Mouse (Mus musculus) midbrain, embryonic 15.5 days (tissue): ENCODE measurements around the gene Xrcc5. TPM values are rescaled to one million over a fixed set of nuclear protein-coding genes. Genes with fewer than 3 reads are reported as not detected.

Experiments used
- ATAC-seq: fragments of 200-750 bp; cut with Nextera tagmentation; replicated peaks from 2 replicates; pipeline ENCODE4 v1.8.0; 2017; ENCODE audit warnings: moderate TSS enrichment
- H3K27ac ChIP-seq: fragments of 300-500 bp; sonication (generic); 2 replicates; pipeline ENCODE4 v1.5.1; 2015; ENCODE audit warnings: mild to moderate bottlenecking, inconsistent platforms
- H3K27me3 ChIP-seq: fragments of 300-500 bp; sonication (generic); replicated peaks from 2 replicates; pipeline ENCODE4 v1.6.1; 2015; ENCODE audit warnings: inconsistent platforms
- H3K36me3 ChIP-seq: fragments of 300-500 bp; sonication (generic); replicated peaks from 2 replicates; pipeline ENCODE4 v1.6.1; 2015; ENCODE audit warnings: inconsistent platforms
- H3K4me1 ChIP-seq: fragments of 300-500 bp; sonication (generic); 2 replicates; pipeline ENCODE4 v1.6.1; 2015; ENCODE audit warnings: inconsistent platforms
- H3K4me2 ChIP-seq: fragments of 300-500 bp; sonication (generic); 2 replicates; pipeline ENCODE4 v1.6.1; 2015; ENCODE audit warnings: inconsistent platforms, mild to moderate bottlenecking, moderate library complexity
- H3K4me3 ChIP-seq: fragments of 300-500 bp; sonication (generic); 2 replicates; pipeline ENCODE4 v1.5.1; 2015; ENCODE audit warnings: mild to moderate bottlenecking, inconsistent platforms
- H3K9ac ChIP-seq: fragments of 300-500 bp; sonication (generic); 2 replicates; pipeline ENCODE4 v1.6.1; 2015; ENCODE audit warnings: mild to moderate bottlenecking, inconsistent platforms
- H3K9me3 ChIP-seq: fragments of 300-500 bp; sonication (generic); 2 replicates; pipeline ENCODE4 v1.6.1; 2016; ENCODE audit warnings: inconsistent platforms
- WGBS: fragments of 180-500 bp; shearing (Covaris S2); methylation state at CpG from one replicate; pipeline ENCODE4 v1.1.7; 2015; ENCODE audit warnings: mixed read lengths; 5-methylcytosine and 5-hydroxymethylcytosine counted together
- polyA plus RNA-seq: library from polyadenylated mRNA; unstranded; fragments of >200 nt; fragmentation: Nextera tagmentation; extraction: Ambion mirVana; gene quantifications from 2 replicates; pipeline ENCODE4 v1.2.1, GENCODE M21; 2015

The Xrcc5 gene
- polyA plus RNA-seq, 1 experiment from 2014 or later, result 16.1 TPM

DNA sequence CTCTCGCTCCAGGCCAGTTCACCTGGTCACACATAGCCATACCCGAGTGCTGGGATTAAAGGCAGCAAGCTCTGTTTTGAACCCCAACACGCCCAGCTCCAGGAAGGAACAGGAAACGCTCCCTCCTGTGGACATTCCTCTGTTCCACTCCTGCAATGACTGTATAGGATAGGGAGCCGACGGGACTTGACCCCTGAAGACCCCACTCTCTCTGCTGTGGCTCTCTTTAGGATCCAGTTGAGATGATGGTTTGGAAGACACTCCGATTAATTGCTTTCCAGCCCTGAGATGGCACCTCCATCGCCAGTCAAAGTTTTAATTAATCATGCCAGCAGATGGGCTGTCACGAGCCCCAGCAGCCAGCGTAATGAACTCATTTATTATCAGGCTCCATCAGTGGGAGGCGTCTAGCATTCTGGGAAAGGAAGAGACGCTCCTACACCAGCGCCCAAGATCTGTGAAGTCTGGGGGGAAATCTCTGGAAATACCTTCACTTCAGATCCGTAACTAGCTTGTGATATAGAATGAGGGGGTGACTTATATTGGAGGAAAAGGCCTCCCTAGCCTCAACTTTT is 99.4 kb downstream of the Xrcc5 start:
- 0 out of 2 replicates have a peak, but pooled peaks have one; percentile 24 for ATAC-seq
- WGBS, result 73% methylated on average over 14 of the region's 14 CpGs

DNA sequence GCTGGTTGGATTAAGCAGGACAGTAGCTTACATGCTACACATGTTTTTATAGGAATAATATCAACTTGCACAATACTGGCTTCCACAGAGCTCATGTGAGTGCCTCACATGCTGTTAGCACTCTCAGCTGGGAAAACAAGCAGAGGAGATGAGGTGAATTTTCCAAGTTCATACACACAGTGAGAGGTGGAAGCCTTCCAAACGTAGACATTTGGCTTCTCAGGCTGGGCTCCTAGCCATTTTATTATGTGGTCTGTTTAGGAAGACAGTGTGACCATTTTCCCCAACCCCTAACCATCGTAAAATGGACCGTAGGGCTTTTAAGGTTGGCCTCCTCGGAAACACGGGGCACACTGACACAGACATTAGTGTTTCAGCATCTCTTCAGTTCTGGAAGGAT is 102.7 kb downstream of the Xrcc5 start:
- no peaks in the 10 kb centered on the region for H3K4me1 ChIP-seq
- WGBS, result 84% methylated on average over 5 of the region's 5 CpGs
- H3K4me2 ChIP-seq, result no peak overlapping the region
- no peaks in the 10 kb centered on the region for H3K27me3 ChIP-seq
- H3K9me3 ChIP-seq, result no peaks in the 10 kb centered on the region
- ATAC-seq, result no peak
- no peak overlapping the region for H3K9ac ChIP-seq
- no peak overlapping the region for H3K4me3 ChIP-seq
- no peak overlapping the region for H3K27ac ChIP-seq
- H3K36me3 ChIP-seq, result no peaks in the 10 kb centered on the region

More for the DNA sequence above, 99.4 kb downstream of the Xrcc5 start:
- no peaks in the 10 kb centered on the region for H3K36me3 ChIP-seq
- no peaks in the 10 kb centered on the region for H3K4me1 ChIP-seq
- H3K9ac ChIP-seq, result no peak overlapping the region
- H3K4me3 ChIP-seq, result no peak overlapping the region
- no peaks in the 10 kb centered on the region for H3K27me3 ChIP-seq
- H3K4me2 ChIP-seq, result no peak overlapping the region
- H3K27ac ChIP-seq, result no peak overlapping the region
- no peaks in the 10 kb centered on the region for H3K9me3 ChIP-seq

DNA sequence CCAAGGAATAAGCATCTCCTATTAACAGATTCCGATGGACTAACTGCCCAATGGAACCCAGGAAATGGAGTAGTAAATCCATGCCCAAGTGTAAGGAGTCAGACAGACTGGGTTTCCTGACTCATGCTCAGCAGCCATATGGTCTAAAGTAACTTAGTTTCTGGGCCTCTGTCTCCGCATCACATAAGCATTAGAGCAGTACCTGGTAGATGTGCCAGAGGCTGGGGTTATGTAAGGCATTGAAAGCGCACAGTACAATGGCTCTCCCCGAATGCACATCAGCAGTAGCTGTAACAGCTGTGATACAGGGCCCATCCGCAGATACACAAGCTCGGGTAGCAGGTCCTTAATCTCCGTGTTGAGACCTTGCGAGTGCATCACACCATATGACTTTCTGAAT is 103.9 kb downstream of the Xrcc5 start:
- no peak overlapping the region for H3K27ac ChIP-seq
- 91% methylated on average over 8 of the region's 8 CpGs for WGBS
- no peaks in the 10 kb centered on the region for H3K36me3 ChIP-seq
- H3K9ac ChIP-seq, result no peak overlapping the region
- H3K4me2 ChIP-seq, result no peak overlapping the region
- no peak for ATAC-seq
- H3K4me3 ChIP-seq, result no peak overlapping the region
- H3K27me3 ChIP-seq, result no peaks in the 10 kb centered on the region
- no peaks in the 10 kb centered on the region for H3K4me1 ChIP-seq
- H3K9me3 ChIP-seq, result no peaks in the 10 kb centered on the region

DNA sequence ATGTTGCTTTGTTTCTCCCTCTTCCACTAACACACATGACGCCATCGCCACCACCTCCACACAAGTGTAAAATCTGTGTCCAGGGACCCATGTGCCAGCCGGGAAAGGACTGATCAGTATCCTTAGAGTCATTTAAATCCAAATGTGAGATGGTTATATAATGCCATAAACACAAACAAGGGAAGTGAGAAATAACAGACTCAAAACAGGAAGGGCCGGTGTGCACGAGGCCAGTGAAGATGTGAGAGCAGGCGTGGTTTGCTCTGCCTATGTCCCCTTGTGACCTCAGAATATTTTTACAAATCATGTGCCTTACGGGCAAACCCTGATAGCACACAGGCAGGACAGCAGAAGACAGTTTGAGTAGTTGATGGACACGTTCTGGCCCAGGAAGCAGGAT is 106.0 kb downstream of the Xrcc5 start:
- 90% methylated on average over 8 of the region's 8 CpGs for WGBS
- Histone ChIP-seq H3K9me3 (no peaks in the 10 kb centered on the region), H3K4me3 (no peak overlapping the region), H3K36me3 (no peaks in the 10 kb centered on the region), H3K9ac (no peak overlapping the region), H3K4me1 (no peaks in the 10 kb centered on the region), H3K27ac (no peak overlapping the region), H3K27me3 (no peaks in the 10 kb centered on the region), H3K4me2 (no peak overlapping the region)
- no peak for ATAC-seq

DNA sequence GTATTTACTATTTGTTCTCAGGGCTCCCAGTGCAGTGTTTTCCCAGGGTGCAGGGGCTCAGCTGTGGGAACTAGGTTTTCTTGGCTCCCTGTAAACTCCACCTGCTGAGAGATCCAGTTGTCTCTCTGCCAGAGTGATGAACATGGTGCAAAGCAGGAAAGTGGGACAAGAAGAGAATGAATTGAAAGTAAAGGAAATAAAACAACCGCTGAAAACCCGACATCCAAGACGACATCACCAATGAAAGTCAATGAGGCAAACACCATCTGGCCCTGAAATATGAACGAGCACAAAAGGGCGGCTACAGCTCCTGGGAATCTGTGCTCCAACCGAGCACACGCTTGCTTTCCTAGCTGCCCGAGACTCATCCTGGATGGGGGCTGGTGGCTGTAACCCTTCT is 106.9 kb downstream of the Xrcc5 start:
- no peak for ATAC-seq
- no peaks in the 10 kb centered on the region for H3K27me3 ChIP-seq
- WGBS, result 31% methylated on average over 8 of the region's 8 CpGs
- H3K4me3 ChIP-seq, result no peak overlapping the region
- H3K4me2 ChIP-seq, result no peak overlapping the region
- no peaks in the 10 kb centered on the region for H3K9me3 ChIP-seq
- no peaks in the 10 kb centered on the region for H3K4me1 ChIP-seq
- H3K9ac ChIP-seq, result no peak overlapping the region
- no peaks in the 10 kb centered on the region for H3K36me3 ChIP-seq
- no peak overlapping the region for H3K27ac ChIP-seq

DNA sequence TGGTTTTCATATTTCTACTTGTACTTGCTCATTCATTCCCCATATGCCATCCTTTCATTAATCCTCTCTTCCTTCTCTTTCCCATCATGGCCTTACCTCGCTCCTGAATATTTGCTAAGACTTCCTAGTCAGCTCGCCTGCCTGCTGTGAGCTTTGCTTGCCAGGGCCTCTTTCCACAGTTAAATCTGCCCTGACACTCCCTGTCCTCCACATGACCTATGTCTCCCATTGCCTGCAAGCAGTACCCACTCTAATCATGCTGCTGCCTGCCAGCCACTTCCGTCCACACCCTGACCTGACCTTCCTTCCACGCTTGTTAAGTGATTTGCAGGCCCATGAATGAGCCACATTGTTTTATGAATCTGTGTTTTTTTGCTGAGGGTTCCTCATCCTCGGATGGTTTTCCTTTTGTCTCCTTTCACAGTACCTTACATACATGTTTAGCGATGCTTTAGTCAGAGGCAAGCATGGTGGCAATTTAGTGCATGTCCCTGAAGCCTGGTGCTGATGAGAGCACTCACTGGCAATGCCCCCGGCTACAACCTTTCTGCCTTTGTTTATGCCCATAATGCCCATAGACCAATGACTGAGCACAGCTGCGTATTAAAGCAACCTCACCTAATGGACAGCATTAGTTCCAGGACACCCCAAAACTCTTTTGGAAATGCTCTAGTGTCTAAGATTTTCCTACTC is 107.5 kb downstream of the Xrcc5 start:
- no peak overlapping the region for H3K4me3 ChIP-seq
- H3K9ac ChIP-seq, result no peak overlapping the region
- no peaks in the 10 kb centered on the region for H3K36me3 ChIP-seq
- H3K4me1 ChIP-seq, result no peaks in the 10 kb centered on the region
- ATAC-seq, result no peak
- H3K4me2 ChIP-seq, result no peak overlapping the region
- no peaks in the 10 kb centered on the region for H3K9me3 ChIP-seq
- H3K27ac ChIP-seq, result no peak overlapping the region
- H3K27me3 ChIP-seq, result no peaks in the 10 kb centered on the region
- WGBS, result 43% methylated on average over 8 of the region's 8 CpGs

DNA sequence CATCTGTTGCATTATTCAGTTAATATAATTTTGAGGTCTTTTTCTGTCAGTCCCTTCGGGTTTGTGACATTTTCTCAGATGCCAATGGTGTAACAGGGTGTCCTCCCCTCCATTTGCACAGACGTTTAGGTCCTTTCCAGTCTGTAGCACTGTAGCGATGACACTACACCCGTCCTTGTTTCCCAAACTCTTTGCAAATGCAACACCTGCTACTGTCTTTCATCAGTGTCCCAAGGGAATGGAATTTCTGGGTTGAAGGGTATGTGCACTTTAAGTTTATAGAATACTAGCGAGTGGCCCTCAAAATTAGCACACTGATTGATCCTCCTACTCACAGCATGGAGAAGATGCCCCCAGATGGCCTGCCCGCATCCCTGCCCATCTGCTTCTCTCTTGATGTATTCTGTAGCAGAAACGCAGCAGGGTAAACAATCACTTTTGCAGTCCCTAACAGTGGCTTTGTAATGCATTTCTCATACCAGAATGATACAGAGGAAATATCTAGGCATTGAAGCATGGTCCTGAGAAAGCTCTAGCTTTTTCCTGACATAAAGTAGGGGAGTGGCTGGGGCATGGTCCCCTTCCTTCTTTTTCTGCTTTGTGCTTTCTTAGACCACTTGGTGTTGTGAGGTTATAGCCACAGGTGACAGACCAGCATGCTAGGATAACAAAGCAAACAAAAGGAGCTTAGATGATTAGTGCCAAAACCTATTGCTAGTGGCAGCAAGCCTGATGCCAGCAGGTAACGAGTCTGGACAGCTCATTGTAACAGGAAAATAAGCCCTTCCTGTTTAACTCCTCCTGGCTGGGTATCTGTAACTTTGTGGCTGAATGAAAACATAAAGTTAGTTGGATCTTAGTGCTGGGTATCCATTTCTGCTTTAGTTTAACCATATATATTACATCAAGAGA is 111.8 kb downstream of the Xrcc5 start:
- Histone ChIP-seq H3K4me1 (no peaks in the 10 kb centered on the region), H3K36me3 (no peaks in the 10 kb centered on the region), H3K27me3 (no peaks in the 10 kb centered on the region), H3K9me3 (no peaks in the 10 kb centered on the region), H3K4me2 (no peak overlapping the region), H3K27ac (no peak overlapping the region), H3K9ac (no peak overlapping the region), H3K4me3 (no peak overlapping the region)
- 49% methylated on average over 8 of the region's 8 CpGs for WGBS
- ATAC-seq, result no peak

DNA sequence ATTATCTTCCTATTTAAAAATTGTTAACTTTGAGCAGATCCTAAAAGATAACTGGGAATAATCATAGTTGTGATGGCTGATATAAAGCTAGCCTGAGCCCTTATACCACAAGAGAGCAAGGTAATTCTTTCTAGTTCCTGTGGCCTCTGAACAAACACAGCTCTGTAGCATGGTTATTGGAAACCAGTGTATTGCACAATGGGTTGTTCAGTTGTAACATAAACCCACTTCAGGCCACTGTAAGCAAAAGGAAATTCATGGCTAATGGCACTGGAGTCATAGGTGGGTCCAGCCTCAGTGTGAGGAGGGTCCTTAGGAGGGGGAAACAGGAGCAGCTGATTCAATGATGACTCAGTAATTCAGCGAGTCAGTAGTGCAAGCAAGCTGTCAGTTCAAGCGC is 113.0 kb downstream of the Xrcc5 start:
- Histone ChIP-seq H3K27me3 (no peaks in the 10 kb centered on the region), H3K9me3 (no peaks in the 10 kb centered on the region), H3K4me1 (no peaks in the 10 kb centered on the region), H3K9ac (no peak overlapping the region), H3K4me2 (no peak overlapping the region), H3K4me3 (no peak overlapping the region), H3K27ac (no peak overlapping the region), H3K36me3 (no peaks in the 10 kb centered on the region)
- 49% methylated on average over 2 of the region's 2 CpGs for WGBS
- ATAC-seq, result no peak

DNA sequence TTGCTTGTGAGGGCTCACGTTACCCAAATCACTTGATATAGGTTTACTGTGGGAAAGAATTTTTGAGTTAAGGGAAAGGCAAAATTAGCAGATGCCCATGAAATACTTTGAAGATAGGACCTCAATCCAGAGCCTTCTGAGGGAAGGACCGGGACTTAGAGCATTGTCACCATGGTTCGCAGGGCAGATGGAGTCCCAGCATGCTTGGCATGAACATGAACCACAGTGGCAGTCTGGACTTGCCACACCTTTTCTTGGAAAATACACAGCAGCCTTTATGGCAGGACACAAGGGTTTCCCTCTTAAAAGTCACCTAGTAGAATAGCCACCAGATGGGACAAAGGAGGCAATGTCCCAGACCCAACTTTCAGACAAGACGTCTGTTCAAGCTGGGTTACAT is 114.9 kb downstream of the Xrcc5 start:
- ATAC-seq, result no peak
- no peak overlapping the region for H3K4me3 ChIP-seq
- no peak overlapping the region for H3K4me2 ChIP-seq
- no peak overlapping the region for H3K27ac ChIP-seq
- no peaks in the 10 kb centered on the region for H3K9me3 ChIP-seq
- no peaks in the 10 kb centered on the region for H3K27me3 ChIP-seq
- no peaks in the 10 kb centered on the region for H3K4me1 ChIP-seq
- 93% methylated on average over 4 of the region's 4 CpGs for WGBS
- no peaks in the 10 kb centered on the region for H3K36me3 ChIP-seq
- H3K9ac ChIP-seq, result no peak overlapping the region

DNA sequence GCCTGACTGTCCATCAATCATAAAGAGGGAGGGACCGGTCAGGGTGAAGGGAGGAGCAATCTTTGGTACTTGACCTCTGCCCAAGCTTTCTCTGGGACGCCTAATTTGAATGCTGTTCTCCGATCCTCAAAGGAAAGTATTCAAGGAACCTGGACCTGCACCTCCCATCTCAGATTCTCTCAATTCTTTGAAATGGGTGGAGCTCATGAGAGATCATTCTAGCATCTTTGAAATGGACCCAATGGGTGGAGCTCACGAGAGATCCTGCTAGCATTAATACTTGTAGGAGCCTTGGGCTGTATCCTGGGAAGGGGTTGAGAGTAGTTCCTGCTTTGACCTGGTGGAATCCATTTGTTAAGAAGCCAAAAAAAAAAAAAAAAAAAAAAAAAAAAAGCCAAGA is 119.2 kb downstream of the Xrcc5 start:
- Histone ChIP-seq H3K4me2 (no peak overlapping the region), H3K27me3 (no peaks in the 10 kb centered on the region), H3K9me3 (no peaks in the 10 kb centered on the region), H3K9ac (no peak overlapping the region), H3K27ac (no peak overlapping the region), H3K4me3 (no peak overlapping the region), H3K4me1 (no peaks in the 10 kb centered on the region), H3K36me3 (no peaks in the 10 kb centered on the region)
- 86% methylated on average over 4 of the region's 4 CpGs for WGBS
- ATAC-seq, result no peak

DNA sequence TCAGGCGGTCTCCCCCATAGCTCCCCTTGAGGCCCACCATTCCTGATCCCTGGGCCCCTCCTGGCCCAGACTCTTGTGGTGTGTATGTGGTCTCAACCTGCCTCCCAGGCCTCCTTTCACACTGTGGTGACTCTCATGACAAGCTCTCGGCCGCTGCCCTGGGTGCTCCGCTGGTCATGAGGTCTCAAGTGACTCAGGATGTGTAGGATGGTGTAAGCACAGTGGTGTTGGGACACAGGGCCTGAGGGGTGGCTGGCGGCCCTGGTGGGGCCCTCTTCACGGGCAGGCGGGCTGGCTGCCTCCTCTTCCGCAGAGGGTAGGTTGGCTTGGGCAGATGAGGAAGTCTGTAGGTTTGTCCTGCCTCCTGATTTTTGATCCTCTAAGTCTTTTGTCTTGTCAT is 121.3 kb downstream of the Xrcc5 start:
- ATAC-seq, result no peak
- Histone ChIP-seq H3K9ac (no peak overlapping the region), H3K4me2 (no peak overlapping the region), H3K27me3 (no peaks in the 10 kb centered on the region), H3K4me1 (no peaks in the 10 kb centered on the region), H3K36me3 (no peaks in the 10 kb centered on the region), H3K27ac (no peak overlapping the region), H3K4me3 (no peak overlapping the region), H3K9me3 (no peaks in the 10 kb centered on the region)
- 90% methylated on average over 8 of the region's 8 CpGs for WGBS

DNA sequence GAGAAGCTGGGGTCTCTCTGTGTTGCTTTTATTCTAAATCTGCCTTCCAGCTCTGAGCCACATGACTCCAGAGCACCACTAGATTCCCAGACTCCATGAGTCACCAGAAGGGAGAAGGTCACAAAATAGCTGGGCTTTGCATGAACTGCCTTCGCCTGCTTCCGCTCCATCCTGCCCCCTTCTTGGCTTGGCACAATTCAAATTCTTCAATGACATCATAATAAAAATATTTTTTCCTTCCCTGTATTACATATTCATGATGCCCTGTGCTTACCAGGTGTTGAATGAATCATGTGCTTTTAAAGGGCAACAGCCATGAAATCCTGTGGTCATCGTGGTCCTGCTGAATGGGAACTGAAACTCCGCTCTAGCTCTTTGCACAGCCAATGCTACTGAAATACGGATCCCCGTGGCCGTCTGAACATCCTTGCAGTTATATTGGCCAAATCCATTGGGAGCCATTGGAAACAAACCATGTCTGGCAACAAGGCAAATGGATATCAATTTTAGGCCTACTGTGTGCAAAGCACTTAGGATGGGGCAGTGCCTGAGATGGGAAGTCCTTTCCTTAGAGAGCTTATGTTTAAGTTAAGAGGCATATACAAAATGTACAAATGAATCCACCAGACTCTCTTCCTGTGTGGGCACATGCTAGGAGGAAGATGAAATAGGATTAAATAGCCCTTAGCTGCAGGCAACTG is 122.0 kb downstream of the Xrcc5 start:
- H3K36me3 ChIP-seq, result no peaks in the 10 kb centered on the region
- no peak overlapping the region for H3K27ac ChIP-seq
- ATAC-seq, result no peak
- no peak overlapping the region for H3K4me2 ChIP-seq
- H3K4me1 ChIP-seq, result no peaks in the 10 kb centered on the region
- no peaks in the 10 kb centered on the region for H3K9me3 ChIP-seq
- H3K4me3 ChIP-seq, result no peak overlapping the region
- 88% methylated on average over 7 of the region's 7 CpGs for WGBS
- H3K9ac ChIP-seq, result no peak overlapping the region
- no peaks in the 10 kb centered on the region for H3K27me3 ChIP-seq
